8 mouse cellular contexts compared by ENCODE assay signal in genomic region chr6:72371571-72371970, GRCm38 (mm10). TPM values are rescaled to one million over a fixed set of nuclear protein-coding genes. Genes with fewer than 3 reads are reported as not detected.
DNase-seq lines count a peak whose midpoint lies in the region; ATAC-seq and TF ChIP-seq lines count a peak whose summit lies in the region.
"Had no signal": no experiment of that assay in that cellular context is flagged by ENCODE, and none has a peak within 500 bp of the region (broad histone marks: within the 10 kb centered on the region; RNA-seq: fewer than 3 reads in every experiment).

No protein-coding gene starts in this region.

- 0 out of 2 replicates have a peak overlapping the region, but pooled peaks have one; percentile 12 for H3K27ac ChIP-seq in intestine, embryonic 14.5 days (ENCODE audit: low read depth)
- H3K27ac ChIP-seq in intestine, embryonic 16.5 days (ENCODE audit: low read length): no peak overlapping the region
- H3K27ac ChIP-seq in testis, adult 2 months (ENCODE audit: control insufficient read depth, insufficient read depth, low read depth, low read length): peak overlapping the region; percentile 96
- 0 out of 2 replicates have a peak overlapping the region, but pooled peaks have one; percentile 37 for H3K27ac ChIP-seq in limb, embryonic 10.5 days
- H3K27ac ChIP-seq: hindbrain, embryonic 14.5 days had no signal

- H3K4me3 ChIP-seq in intestine, embryonic 14.5 days (ENCODE audit: low read depth, low read length): no peak overlapping the region
- H3K4me3 ChIP-seq in intestine, embryonic 16.5 days (ENCODE audit: low read length): no peak overlapping the region
- peak overlapping the region; percentile 41 for H3K4me3 ChIP-seq in testis, adult 2 months (ENCODE audit: control insufficient read depth, low read depth, low read length)
- no peak overlapping the region for H3K4me3 ChIP-seq in limb, embryonic 10.5 days

- no peak overlapping the region for H3K4me2 ChIP-seq in intestine, embryonic 14.5 days (ENCODE audit: low read length)
- H3K4me2 ChIP-seq in intestine, embryonic 16.5 days (ENCODE audit: low read depth, low read length): no peak overlapping the region
- H3K4me2 ChIP-seq: hindbrain, embryonic 14.5 days had no signal

- TF ChIP-seq CTCF in testis, adult 2 months (IDR thresholded peaks at IDR 0.05; ENCODE audit: control insufficient read depth, insufficient read depth, insufficient replicate concordance, low read depth, low read length): no peak

- WGBS in intestine, embryonic 14.5 days: 17% methylated on average over 1 of the region's 1 CpGs
- 26% methylated on average over 1 of the region's 1 CpGs for WGBS in intestine, embryonic 16.5 days
- WGBS in limb, embryonic 10.5 days: 35% methylated on average over 1 of the region's 1 CpGs

- H3K9me3 ChIP-seq in intestine, embryonic 14.5 days (ENCODE audit: control insufficient read depth, low read length): no peaks in the 10 kb centered on the region
- H3K9me3 ChIP-seq in intestine, embryonic 16.5 days (ENCODE audit: control insufficient read depth, low read length): no peaks in the 10 kb centered on the region
- no peaks in the 10 kb centered on the region for H3K9me3 ChIP-seq in limb, embryonic 10.5 days (replicated peaks)

- H3K36me3 ChIP-seq in intestine, embryonic 14.5 days (ENCODE audit: control insufficient read depth, insufficient read depth, low read length): no peaks in the 10 kb centered on the region
- no peaks in the 10 kb centered on the region for H3K36me3 ChIP-seq in intestine, embryonic 16.5 days (ENCODE audit: control insufficient read depth, insufficient read depth, low read length)
- H3K36me3 ChIP-seq in testis, adult 2 months (ENCODE audit: control insufficient read depth, insufficient read depth, low read length): peaks cover 2% of the 10 kb centered on the region; the same call in 1 of the 2 replicates
- H3K36me3 ChIP-seq in limb, embryonic 10.5 days: no peaks in the 10 kb centered on the region

- no peak for ATAC-seq in intestine, embryonic 14.5 days (replicated peaks; ENCODE audit: low FRiP score, low TSS enrichment, low read depth)
- no peak for ATAC-seq in intestine, embryonic 16.5 days

- TF ChIP-seq POLR2A in testis, adult 2 months (IDR thresholded peaks at IDR 0.05; ENCODE audit: control insufficient read depth, low read depth, low read length): no peak

- no peaks in the 10 kb centered on the region for H3K27me3 ChIP-seq in intestine, embryonic 14.5 days (replicated peaks; ENCODE audit: control insufficient read depth, insufficient read depth, low read length)
- no peaks in the 10 kb centered on the region for H3K27me3 ChIP-seq in intestine, embryonic 16.5 days (replicated peaks; ENCODE audit: control insufficient read depth, insufficient read depth, low read length)
- no peaks in the 10 kb centered on the region for H3K27me3 ChIP-seq in testis, adult 2 months (ENCODE audit: control insufficient read depth, insufficient read depth, low read length)
- H3K27me3 ChIP-seq in limb, embryonic 10.5 days (ENCODE audit: low read depth, poor library complexity, severe bottlenecking): no peaks in the 10 kb centered on the region

- peaks cover 6% of the 10 kb centered on the region; the same call in 1 of the 2 replicates for H3K4me1 ChIP-seq in intestine, embryonic 14.5 days (replicated peaks; ENCODE audit: control insufficient read depth, insufficient read depth, low read length)
- peaks cover 25% of the 10 kb centered on the region for H3K4me1 ChIP-seq in intestine, embryonic 16.5 days (ENCODE audit: control insufficient read depth, insufficient read depth, low read length)
- peaks cover 23% of the 10 kb centered on the region for H3K4me1 ChIP-seq in testis, adult 2 months (ENCODE audit: control insufficient read depth, insufficient read depth, low read length)
- H3K4me1 ChIP-seq in limb, embryonic 10.5 days: peaks cover 16% of the 10 kb centered on the region; the same call in 1 of the 2 replicates

- DNase-seq in intestine, embryonic 14.5 days (ENCODE audit: low spot score): no peak
- no peak for DNase-seq in testis, postnatal 10 days (ENCODE audit: low spot score)
- DNase-seq in limb, embryonic 10.5 days (ENCODE audit: low spot score): no peak
- DNase-seq in embryo, embryonic 10.5 days (ENCODE audit: low spot score): no peak
- no peak for DNase-seq in cerebellum, postnatal 10 days

- H3K9ac ChIP-seq in intestine, embryonic 14.5 days (ENCODE audit: low read length): no peak overlapping the region
- no peak overlapping the region for H3K9ac ChIP-seq in intestine, embryonic 16.5 days (ENCODE audit: low read depth, low read length)
- H3K9ac ChIP-seq: hindbrain, embryonic 14.5 days had no signal

RNA-seq across cellular contexts. Expression of gene Rnf181, which starts 4.8 kb away (rescaled TPM):
- 96.9 and 98.0 TPM in 2 replicates for polyA plus RNA-seq in intestine, embryonic 14.5 days (2014; fragmentation: Nextera tagmentation; extraction: Ambion mirVana)
- polyA plus RNA-seq in intestine, embryonic 16.5 days (2015; fragmentation: Nextera tagmentation; extraction: Ambion mirVana): 159 and 162 TPM in 2 replicates
- 284 and 298 TPM in 2 replicates for polyA plus RNA-seq in testis, adult 2 months (2012; rRNA removed)
- 109 TPM in 2 replicates for polyA plus RNA-seq in limb, embryonic 10.5 days (2016; fragmentation: Nextera tagmentation; extraction: Ambion mirVana)

RNA-seq across cellular contexts. Expression of gene Vamp5, which starts 8.7 kb away (rescaled TPM):
- 19.6 and 21.4 TPM in 2 replicates for polyA plus RNA-seq in intestine, embryonic 14.5 days (2014; fragmentation: Nextera tagmentation; extraction: Ambion mirVana)
- polyA plus RNA-seq in intestine, embryonic 16.5 days (2015; fragmentation: Nextera tagmentation; extraction: Ambion mirVana): 17.3 and 17.8 TPM in 2 replicates
- 25.8 and 26.6 TPM in 2 replicates for polyA plus RNA-seq in testis, adult 2 months (2012; rRNA removed)
- polyA plus RNA-seq in limb, embryonic 10.5 days (2016; fragmentation: Nextera tagmentation; extraction: Ambion mirVana): 19.1 and 19.7 TPM in 2 replicates

RNA-seq across cellular contexts. Expression of gene Tmem150a, which starts 16.3 kb away (rescaled TPM):
- polyA plus RNA-seq in intestine, embryonic 14.5 days (2014; fragmentation: Nextera tagmentation; extraction: Ambion mirVana): 10.8 and 11.7 TPM in 2 replicates
- 16.4 and 18.0 TPM in 2 replicates for polyA plus RNA-seq in intestine, embryonic 16.5 days (2015; fragmentation: Nextera tagmentation; extraction: Ambion mirVana)
- polyA plus RNA-seq in testis, adult 2 months (2012; rRNA removed): 6.6 and 8.7 TPM in 2 replicates
- 9.9 and 10.3 TPM in 2 replicates for polyA plus RNA-seq in limb, embryonic 10.5 days (2016; fragmentation: Nextera tagmentation; extraction: Ambion mirVana)

RNA-seq across cellular contexts. Expression of gene Vamp8, which starts 18.9 kb away (rescaled TPM):
- 177 and 183 TPM in 2 replicates for polyA plus RNA-seq in intestine, embryonic 14.5 days (2014; fragmentation: Nextera tagmentation; extraction: Ambion mirVana)
- polyA plus RNA-seq in intestine, embryonic 16.5 days (2015; fragmentation: Nextera tagmentation; extraction: Ambion mirVana): 251 and 269 TPM in 2 replicates
- 14.8 and 16.0 TPM in 2 replicates for polyA plus RNA-seq in testis, adult 2 months (2012; rRNA removed)
- polyA plus RNA-seq in limb, embryonic 10.5 days (2016; fragmentation: Nextera tagmentation; extraction: Ambion mirVana): 67.5 and 81.7 TPM in 2 replicates

RNA-seq across cellular contexts. Expression of gene 0610030E20Rik, which starts 24.5 kb away (rescaled TPM):
- polyA plus RNA-seq in intestine, embryonic 14.5 days (2014; fragmentation: Nextera tagmentation; extraction: Ambion mirVana): 25.0 and 27.6 TPM in 2 replicates
- polyA plus RNA-seq in intestine, embryonic 16.5 days (2015; fragmentation: Nextera tagmentation; extraction: Ambion mirVana): 27.6 and 27.7 TPM in 2 replicates
- polyA plus RNA-seq in testis, adult 2 months (2012; rRNA removed): 19.6 and 21.5 TPM in 2 replicates
- polyA plus RNA-seq in limb, embryonic 10.5 days (2016; fragmentation: Nextera tagmentation; extraction: Ambion mirVana): 24.3 and 27.3 TPM in 2 replicates
